Mouse (Mus musculus) left cerebral cortex, adult 11 months (tissue): ENCODE results near the gene Itpr1.
"Not testable (repeated sequence)": the region's sequence is repeated elsewhere in the genome, so short reads cannot be mapped to it uniquely, and the experiment has no call there.

Experiments used
- DNase-seq: peaks from one replicate; pipeline ENCODE4 v3.0.0; 2022; ENCODE audit warnings: low spot score

The Itpr1 gene

DNA sequence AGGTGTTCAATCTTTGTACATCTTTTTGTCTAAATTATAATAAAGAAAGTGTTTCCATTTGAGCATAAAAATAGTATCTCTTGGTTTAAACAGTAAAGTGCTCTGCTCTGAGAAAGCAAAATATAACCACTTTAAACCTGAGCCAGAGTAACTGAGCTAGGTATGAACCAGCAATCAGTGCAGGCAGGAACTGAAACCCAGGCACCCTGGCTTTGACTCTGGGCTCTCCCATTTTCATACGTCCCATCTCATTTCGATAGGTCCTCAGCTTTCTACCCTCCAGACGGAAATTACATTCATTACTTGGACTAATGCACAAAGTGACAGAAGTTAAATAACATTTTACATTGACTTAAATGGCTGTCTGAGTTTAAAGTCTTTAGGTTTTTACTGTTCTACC, 335.5 kb downstream of the Itpr1 start:
- no peak for DNase-seq

DNA sequence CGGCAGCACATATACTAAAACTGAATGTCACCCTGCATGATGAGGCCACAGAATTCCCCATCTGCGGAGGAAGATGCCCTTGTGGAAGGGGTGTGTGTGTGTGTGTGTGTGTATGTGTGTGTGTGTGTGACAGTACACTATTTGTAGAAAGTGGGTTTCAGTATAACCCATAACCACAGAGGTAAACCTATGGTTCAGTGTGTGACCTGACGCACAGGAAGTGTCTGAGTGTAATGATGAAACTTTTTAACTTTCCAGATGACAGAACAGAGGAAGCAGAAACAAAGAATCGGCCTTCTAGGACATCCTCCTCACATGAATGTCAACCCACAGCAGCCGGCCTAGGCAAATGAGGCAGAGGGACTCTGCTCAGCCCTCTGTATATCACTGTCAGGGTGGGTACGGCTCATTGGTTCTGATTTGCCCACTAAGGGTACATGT, 336.6 kb downstream of the Itpr1 start:
- no peak for DNase-seq

DNA sequence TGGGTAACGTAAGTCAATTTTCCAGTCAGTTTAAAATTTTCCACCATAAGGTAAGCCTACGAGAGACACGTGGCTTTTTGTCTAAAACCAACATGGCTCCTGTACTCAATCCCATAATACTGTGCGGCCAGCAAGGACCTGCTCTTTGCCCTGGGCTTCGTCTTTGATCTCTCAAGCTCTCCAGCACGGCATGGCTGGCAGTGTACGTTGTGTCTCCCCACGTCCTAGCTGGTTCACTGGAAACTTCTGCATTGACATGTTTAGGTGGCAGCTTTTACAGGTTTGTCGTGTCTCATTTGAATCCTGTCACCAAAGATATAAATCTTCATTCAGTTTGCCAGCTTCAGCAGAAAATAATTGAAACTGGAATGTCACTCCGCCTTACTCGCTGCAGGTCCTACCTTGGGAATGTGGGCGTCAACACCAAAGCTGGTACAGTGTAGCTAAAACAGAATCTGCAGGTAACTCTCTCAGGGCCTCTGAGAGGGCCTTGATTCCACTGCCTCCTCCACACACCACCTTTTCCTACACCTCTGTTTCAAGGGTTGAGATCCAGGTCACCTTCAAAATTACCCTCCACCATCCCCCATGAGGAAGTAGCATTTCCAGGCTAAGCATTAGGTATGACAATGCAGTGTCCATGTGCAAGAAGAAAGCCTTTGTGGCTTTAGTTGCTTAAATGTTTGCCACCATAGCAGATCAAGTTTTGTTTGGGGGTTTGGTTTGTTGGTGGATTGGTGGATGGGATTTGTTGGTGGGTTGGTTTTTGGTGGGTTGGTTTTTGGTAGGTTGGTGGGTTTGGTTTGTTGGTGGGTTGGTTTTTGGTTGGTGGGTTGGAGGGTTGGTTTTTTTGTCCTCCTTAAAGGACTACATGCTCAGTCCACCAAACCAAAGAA, 339.1 kb downstream of the Itpr1 start:
- no peak for DNase-seq

GRCm38 (mm10) chr6:108553013-108553412, 340.1 kb downstream of the Itpr1 start:
- no peak for DNase-seq

- no peak for DNase-seq
Observed at GRCm38 (mm10) chr6:108553536-108553935, 340.6 kb downstream of the Itpr1 start.

GRCm38 (mm10) chr6:108554389-108554788, 341.5 kb downstream of the Itpr1 start:
- peak; percentile 39 for DNase-seq

- DNase-seq: no peak
Observed at GRCm38 (mm10) chr6:108554878-108555277, 342.0 kb downstream of the Itpr1 start.

DNA sequence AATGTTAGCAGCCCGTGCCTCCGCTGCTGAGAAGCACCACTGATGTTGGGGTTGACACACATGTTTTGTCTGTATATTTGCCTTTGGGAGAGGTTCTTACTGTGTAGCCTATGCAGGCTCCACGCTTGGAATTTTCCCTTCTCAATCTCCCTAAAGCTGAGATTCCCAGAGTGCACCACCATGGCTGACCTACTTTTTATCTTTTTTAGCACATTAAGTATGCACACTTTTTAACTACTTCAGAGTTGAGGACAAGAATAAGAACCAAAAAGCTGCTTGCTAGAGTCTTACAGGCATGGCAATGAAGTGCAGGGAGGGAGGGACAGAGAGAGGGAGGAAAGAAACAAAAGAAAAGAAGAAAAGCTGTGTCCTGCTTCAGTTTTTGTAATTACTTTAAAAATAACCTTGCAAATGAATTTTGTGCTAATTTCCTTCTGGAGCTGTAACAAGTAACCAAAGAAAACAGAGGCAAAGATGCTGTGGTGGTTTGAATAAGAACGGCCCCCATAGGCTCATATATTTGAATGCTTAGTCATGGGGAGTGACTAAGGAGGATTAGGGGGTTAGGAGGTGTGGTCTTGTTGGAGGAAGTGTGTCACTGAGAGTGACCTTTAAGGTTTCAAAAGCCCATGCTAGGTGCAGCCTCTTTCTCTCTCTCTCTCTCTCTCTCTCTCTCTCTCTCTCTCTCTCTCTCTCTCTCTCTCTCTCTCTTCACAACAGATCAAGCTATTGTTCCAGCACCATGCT, 344.9 kb downstream of the Itpr1 start:
- DNase-seq: no peak

GRCm38 (mm10) chr6:108559226-108559625, 346.3 kb downstream of the Itpr1 start:
- DNase-seq: not testable (repeated sequence)

DNA sequence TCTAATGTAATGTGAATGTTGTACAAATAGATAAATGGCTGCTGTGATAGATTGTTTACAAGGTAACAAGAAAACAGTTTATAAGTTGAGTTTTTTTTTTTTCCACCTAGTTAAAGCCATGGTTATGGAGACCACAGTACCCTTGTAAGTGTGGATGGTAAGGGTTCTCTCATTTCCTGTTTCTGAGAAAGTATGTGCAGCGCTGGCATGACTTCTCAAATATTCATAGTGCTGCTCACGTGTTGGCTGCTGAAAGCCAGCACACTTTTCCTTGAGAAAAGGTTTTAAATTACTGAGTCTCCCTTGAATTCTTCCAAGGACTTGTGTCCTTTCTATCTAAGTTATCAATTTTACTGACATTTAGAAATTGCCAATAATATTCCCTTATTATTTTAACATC, 350.1 kb downstream of the Itpr1 start:
- no peak for DNase-seq

- not testable (repeated sequence) for DNase-seq
Observed at GRCm38 (mm10) chr6:108565447-108565846, 352.6 kb downstream of the Itpr1 start.

DNA sequence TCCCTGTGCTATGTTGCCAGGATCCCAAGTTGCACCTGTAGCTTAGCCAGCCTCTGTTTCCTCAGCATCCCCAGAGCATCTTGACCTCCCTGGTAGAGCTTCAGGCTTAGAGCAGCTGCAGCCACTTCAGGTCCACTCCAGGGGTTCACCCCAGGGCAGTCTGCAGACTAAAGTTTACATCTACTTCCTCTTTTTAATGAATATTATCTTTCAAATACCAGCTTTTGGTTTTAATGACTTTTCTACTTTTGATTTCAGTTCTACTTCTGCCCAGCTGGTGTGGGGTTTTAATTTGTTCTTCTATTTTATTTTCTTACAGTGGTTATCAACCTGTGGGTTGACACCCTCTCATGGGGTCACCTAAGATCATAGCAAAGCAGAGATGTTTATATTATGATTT, 353.7 kb downstream of the Itpr1 start:
- no peak for DNase-seq

DNA sequence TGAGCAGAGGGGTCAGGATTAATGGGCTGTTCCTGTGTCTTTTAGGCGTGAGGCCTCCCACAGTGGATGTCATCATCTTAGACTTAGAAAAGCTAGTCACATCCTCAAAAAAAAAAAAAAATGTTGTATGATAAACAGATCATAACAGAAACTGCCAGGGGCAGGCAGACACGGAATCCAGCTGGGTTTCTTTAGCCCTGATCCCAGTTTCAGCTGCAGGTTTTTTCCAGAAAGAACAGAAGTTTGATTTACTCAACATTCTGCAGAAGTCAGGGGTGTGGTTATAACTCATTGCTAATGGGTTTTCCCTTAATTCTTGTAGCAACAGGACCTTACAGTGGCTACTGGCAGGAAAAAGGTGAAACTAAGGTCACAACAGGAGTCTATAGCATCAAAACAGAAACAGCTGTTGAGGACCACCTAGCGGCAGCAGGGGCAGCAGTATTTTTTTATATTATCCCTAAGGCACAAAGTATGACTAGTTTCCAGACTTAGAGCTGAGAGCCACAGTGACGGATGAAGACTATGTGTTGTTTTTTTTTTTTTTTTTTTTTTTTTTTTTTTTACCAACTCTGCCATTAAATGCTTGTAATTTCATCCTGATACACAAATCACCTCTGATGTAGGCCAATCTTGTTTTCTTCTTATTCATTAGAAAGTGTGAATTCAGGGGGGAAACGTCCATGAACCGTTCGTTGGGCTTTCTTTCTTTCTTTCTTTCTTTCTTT, 356.7 kb downstream of the Itpr1 start:
- DNase-seq: no peak

DNA sequence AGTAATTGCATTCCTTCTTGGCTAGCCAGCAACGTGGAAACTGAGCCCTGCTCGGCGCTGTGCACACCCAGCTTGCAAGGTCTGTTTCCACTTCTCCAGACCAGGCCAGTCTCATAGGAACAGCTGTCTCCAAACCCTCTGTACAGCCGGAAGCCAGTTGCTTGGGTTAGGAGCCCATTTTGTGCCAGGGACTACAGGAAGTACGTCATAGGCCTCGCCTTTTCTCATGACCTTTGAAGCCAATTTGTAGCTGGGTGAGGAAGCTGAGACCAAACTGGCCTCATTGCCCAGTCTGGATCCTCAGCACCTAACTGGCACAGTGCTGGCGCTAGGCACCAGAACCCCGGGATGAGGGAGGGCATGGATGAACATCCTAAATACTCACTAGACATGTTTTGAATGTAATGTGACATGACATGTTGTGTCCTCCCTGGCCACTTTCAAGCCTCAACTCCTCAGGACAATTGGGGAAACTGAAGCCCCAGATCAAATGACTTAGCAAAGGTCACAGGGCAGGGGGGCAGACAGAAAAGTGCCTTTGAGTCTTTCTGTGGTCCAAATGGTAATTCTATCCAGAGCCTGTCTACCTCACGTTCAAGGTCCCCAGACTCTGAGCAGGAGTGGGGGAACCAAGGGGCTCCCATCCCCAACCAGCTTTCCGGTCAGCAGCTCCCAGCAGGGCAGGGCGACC, 357.6 kb downstream of the Itpr1 start:
- DNase-seq: no peak

- peak; percentile 70 for DNase-seq
Observed at GRCm38 (mm10) chr6:108571042-108571590, 358.2 kb downstream of the Itpr1 start.

DNA sequence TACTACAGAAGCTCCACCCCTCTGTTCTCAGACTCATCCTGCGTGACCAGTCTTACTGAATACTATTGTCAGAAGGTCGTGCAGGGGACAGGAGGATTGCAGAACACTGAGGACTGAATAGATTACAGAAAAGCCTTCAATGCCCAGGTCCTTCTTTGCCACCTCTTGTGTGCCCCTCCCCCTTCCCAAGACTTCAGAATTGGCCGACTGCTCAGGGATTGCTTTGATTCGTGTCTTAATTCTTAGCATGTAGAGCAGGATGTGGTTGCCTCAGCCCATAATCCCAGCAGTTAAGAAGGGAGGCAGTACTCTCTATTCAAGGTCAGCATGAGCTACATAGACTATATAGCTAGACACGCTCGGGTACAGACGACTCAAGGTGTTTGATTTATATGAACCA, 359.8 kb downstream of the Itpr1 start:
- DNase-seq: no peak

GRCm38 (mm10) chr6:108577056-108577455, 364.2 kb downstream of the Itpr1 start:
- no peak for DNase-seq

DNA sequence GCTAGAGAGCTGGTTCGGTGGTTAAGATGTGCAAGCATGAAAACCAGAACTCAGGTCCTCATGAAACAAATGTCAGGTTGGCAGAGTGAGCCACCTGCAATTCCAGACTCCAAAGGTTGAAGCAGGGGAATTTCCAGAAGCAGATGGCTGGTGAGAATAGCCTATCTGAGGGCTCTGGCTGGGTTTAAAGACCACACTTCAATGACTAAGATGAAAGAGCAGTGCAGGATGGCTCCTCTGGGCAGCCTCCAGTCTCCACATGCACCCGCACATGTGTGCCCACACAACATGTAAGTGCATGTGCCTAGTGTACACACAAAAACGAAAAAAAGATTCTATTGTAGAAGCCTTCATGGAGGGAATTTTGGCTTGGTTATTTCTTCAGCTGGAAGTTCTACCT, 375.5 kb downstream of the Itpr1 start:
- no peak for DNase-seq

DNA sequence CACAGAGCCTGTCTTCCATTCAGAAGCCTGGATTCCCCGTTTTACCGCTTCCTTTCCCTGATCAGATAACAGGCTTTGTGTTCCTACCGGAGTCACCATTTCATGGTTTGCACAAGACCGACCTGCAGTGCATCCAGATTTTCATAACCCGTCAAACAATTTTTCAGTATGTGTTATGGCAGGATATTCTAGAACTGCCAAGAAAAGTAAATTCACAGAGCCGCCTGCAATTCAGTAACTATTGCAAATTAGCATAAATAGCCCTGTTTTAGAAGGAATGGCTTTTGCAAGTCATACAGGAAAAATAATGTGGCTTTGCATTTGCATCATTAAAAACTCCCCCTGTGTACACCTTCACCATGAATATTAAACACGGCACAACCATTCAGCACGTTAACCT, 379.3 kb downstream of the Itpr1 start:
- no peak for DNase-seq

GRCm38 (mm10) chr6:108592636-108593035, 379.7 kb downstream of the Itpr1 start:
- DNase-seq: no peak

- no peak for DNase-seq
Observed at GRCm38 (mm10) chr6:108594171-108594841, 381.4 kb downstream of the Itpr1 start.
